Mouse (Mus musculus) embryonic facial prominence, embryonic 15.5 days (tissue): ENCODE measurements around the gene Mex3d. TPM values are rescaled to one million over a fixed set of nuclear protein-coding genes. Genes with fewer than 3 reads are reported as not detected.

Experiments
- ATAC-seq: fragments of 200-750 bp; cut with Nextera tagmentation; 2 replicates; pipeline ENCODE4 v1.8.0; 2017; ENCODE audit warnings: low read depth, moderate TSS enrichment; ENCODE audit not compliant: insufficient number of reproducible peaks, low FRiP score, low TSS enrichment
- H3K27ac ChIP-seq: fragments of 300-500 bp; sonication (generic); replicated peaks from 2 replicates; pipeline ENCODE4 v1.5.1; 2015; ENCODE audit warnings: mild to moderate bottlenecking, inconsistent platforms
- H3K27me3 ChIP-seq: fragments of 300-500 bp; sonication (generic); 2 replicates; pipeline ENCODE4 v1.6.1; 2015; ENCODE audit warnings: inconsistent platforms
- H3K36me3 ChIP-seq: fragments of 300-500 bp; sonication (generic); 2 replicates; pipeline ENCODE4 v1.6.1; 2015; ENCODE audit warnings: mild to moderate bottlenecking, inconsistent platforms
- H3K4me1 ChIP-seq: fragments of 300-500 bp; sonication (generic); 2 replicates; pipeline ENCODE4 v1.6.1; 2015; ENCODE audit warnings: inconsistent platforms
- H3K4me2 ChIP-seq: fragments of 300-500 bp; sonication (generic); replicated peaks from 2 replicates; pipeline ENCODE4 v1.6.1; 2015; ENCODE audit warnings: mild to moderate bottlenecking, inconsistent platforms
- H3K4me3 ChIP-seq: fragments of 300-500 bp; sonication (generic); replicated peaks from 2 replicates; pipeline ENCODE4 v1.5.1; 2015; ENCODE audit warnings: mild to moderate bottlenecking, inconsistent platforms
- H3K9ac ChIP-seq: fragments of 300-500 bp; sonication (generic); 2 replicates; pipeline ENCODE4 v1.6.1; 2015; ENCODE audit warnings: inconsistent platforms
- H3K9me3 ChIP-seq: fragments of 300-500 bp; sonication (generic); replicated peaks from 2 replicates; pipeline ENCODE4 v1.6.1; 2016; ENCODE audit warnings: inconsistent platforms
- WGBS: fragments of 180-500 bp; shearing (Covaris S2); methylation state at CpG from one replicate; pipeline ENCODE4 v1.1.7; 2015; 5-methylcytosine and 5-hydroxymethylcytosine counted together
- polyA plus RNA-seq: library from polyadenylated mRNA; unstranded; fragments of >200 nt; fragmentation: Nextera tagmentation; extraction: Ambion mirVana; gene quantifications from 2 replicates; pipeline ENCODE4 v1.2.1, GENCODE M21; 2015

Mex3d gene
- polyA plus RNA-seq, 1 experiment from 2014 or later: 7.2 TPM

DNA sequence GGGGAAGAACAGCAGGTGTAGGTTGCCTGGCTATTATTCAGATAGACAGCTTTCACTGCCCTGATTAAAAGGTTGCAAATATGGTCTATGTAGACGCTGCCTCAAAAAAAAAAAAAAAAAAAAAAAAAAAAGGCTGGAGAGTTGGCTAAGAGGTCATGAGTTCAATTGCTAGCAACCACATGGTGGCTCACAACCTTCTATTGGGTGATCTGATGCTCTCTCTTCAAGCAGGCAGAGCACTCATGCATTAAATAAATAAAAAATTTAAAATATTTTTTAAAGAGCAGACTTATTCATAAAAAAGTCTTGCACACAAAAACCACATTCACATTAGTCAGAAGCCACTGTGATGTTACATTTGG is 10.7 kb upstream of the Mex3d start:
- H3K4me1 ChIP-seq: peaks cover 30% of the 10 kb centered on the region
- H3K4me3 ChIP-seq: peak overlapping the region; percentile 82
- H3K36me3 ChIP-seq: peaks cover 62% of the 10 kb centered on the region
- 0% methylated on average over 1 of the region's 1 CpGs for WGBS
- H3K9me3 ChIP-seq: no peaks in the 10 kb centered on the region
- H3K4me2 ChIP-seq: peak overlapping the region; percentile 83
- H3K27me3 ChIP-seq: no peaks in the 10 kb centered on the region
- peak overlapping the region; percentile 99 for H3K27ac ChIP-seq
- ATAC-seq: no peak
- peak overlapping the region; percentile 70 for H3K9ac ChIP-seq

DNA sequence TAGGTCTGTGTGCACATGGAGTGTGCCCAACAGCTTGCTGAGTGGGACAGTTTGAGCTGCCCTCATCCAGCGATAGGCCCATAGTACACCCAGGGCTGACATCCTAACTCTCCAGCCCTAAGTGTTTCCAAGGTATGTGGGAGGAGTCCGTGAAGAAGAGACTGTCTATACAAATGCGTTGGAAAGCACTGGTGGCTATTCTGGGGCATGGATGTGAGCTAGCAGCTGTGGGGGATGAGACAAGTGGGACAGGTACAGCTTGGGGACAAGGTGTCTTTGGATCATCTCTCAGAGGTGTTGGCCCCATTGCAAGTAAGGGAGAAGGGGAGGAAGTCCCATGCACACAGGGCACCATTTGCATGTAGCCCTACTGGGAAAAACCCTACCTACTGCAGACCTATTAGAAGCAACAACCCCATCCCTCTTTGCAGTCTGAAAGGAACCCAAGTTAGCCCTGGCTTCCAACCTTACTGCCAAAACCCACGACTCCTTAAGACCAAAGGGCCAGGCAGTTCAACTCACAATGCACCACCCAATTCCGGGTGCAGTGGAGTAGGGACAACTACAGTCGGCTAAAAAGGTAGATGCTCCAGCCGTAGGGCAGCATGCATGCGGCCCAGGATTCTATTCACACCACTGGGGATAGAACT is 10.2 kb upstream of the Mex3d start:
- WGBS: 49% methylated on average over 8 of the region's 8 CpGs
- ATAC-seq: no peak

DNA sequence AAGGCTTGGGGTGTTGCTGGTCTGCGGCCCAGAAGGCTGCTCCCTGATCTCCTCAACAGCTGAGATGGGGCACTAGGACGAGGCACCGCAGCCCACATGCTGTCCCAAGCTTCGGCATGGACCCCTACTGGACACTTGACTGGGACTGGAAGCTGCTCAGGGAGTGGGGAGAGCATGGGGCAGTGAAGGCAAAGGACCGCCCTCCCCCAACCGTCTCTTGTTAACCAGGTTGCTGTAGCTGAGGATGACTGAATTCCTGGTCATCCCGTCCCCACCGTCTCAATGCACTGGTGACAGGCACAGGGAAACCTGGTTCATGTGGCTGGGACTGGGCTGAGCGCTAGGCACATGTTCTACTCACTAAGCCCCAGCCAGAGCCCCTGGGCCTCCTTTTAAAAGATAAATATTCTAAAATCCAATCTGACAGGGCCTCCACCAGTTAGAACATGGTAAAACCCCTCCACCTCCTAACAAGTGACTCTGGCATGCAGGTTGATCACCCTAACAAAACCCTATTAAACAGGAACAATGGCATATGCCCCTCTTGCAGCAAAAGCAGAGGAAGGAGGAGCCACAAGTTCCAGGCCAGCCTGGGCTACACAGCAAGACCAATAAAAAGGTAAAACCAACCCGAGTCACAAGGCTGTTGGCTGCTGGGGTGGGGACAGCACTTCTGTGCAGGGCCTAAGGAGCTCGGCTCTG is 9.5 kb upstream of the Mex3d start:
- peaks cover 30% of the 10 kb centered on the region for H3K4me1 ChIP-seq
- peaks cover 63% of the 10 kb centered on the region for H3K36me3 ChIP-seq
- no peak for ATAC-seq
- H3K4me2 ChIP-seq: peak overlapping the region; percentile 83
- H3K9ac ChIP-seq: peak overlapping the region; percentile 70; the same call in 1 of the 2 replicates
- peak overlapping the region; percentile 82 for H3K4me3 ChIP-seq
- H3K9me3 ChIP-seq: no peaks in the 10 kb centered on the region
- H3K27ac ChIP-seq: no peak overlapping the region
- H3K27me3 ChIP-seq: no peaks in the 10 kb centered on the region
- 85% methylated on average over 11 of the region's 11 CpGs for WGBS

More for the DNA sequence above, 10.2 kb upstream of the Mex3d start:
- H3K9ac ChIP-seq: peak overlapping the region; percentile 70; the same call in 1 of the 2 replicates
- peaks cover 62% of the 10 kb centered on the region for H3K36me3 ChIP-seq
- no peaks in the 10 kb centered on the region for H3K9me3 ChIP-seq
- H3K4me2 ChIP-seq: peak overlapping the region; percentile 83
- H3K4me1 ChIP-seq: peaks cover 30% of the 10 kb centered on the region
- H3K27me3 ChIP-seq: no peaks in the 10 kb centered on the region
- peak overlapping the region; percentile 82 for H3K4me3 ChIP-seq
- H3K27ac ChIP-seq: 0 out of 2 replicates have a peak overlapping the region, but pooled peaks have one; percentile 23

DNA sequence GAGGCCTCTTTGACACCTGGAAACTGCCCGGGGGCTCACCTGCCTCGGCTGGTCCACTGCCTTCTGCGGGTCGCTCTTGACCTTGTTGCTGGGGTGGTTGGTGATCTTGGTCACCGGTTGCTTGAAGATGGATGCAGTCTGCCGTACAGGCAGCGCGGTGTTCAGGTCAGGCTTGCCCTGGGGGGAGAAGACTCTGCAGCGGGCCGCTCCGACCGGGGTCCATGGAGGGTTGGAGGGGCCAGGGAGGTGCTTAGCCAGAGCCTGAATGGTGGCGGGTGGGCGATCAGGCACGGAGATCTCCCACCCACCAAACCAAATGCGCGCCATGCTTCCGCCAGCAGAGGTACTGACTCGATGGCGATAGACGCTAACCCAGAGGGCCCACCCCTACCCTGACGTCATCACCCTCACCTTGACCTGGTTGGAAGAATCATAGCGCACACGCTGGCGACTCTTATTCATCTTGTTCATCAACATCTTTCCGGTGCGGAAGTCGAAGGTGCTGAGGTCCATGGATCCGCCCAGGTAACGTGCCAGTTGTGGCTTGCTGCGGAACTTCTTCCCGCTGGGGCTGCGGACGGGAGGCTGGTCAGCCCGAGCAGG is 7.7 kb upstream of the Mex3d start:
- no peak overlapping the region for H3K4me2 ChIP-seq
- H3K27me3 ChIP-seq: no peaks in the 10 kb centered on the region
- no peak overlapping the region for H3K27ac ChIP-seq
- no peak overlapping the region for H3K4me3 ChIP-seq
- no peak for ATAC-seq
- WGBS: 92% methylated on average over 35 of the region's 35 CpGs
- no peaks in the 10 kb centered on the region for H3K9me3 ChIP-seq
- H3K4me1 ChIP-seq: peaks cover 22% of the 10 kb centered on the region
- peaks cover 72% of the 10 kb centered on the region for H3K36me3 ChIP-seq
- no peak overlapping the region for H3K9ac ChIP-seq

DNA sequence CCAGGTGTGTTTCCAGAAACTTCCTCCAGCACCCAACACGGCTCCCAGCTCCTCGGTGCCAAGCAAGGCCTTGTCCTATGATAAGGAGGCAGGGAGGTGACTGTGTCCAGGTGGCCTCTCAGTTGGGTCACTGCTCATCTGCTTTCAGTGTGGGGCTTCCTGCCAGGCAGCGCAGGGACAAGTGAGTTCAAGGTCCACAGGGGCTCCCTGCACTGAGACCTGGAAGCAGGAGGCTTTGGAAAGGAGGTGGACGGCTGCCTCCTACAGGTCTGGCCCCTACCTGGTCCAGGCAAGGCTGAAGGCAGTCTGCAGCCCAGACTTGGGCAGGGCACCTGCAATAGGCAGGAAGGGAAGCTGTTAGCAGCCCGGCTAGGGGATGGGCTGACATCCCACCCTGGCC is 5.2 kb upstream of the Mex3d start:
- H3K4me3 ChIP-seq: no peak overlapping the region
- no peak overlapping the region for H3K4me2 ChIP-seq
- WGBS: 89% methylated on average over 5 of the region's 5 CpGs
- no peak overlapping the region for H3K27ac ChIP-seq
- no peaks in the 10 kb centered on the region for H3K27me3 ChIP-seq
- peaks cover 76% of the 10 kb centered on the region for H3K36me3 ChIP-seq
- ATAC-seq: no peak
- H3K9ac ChIP-seq: no peak overlapping the region
- H3K9me3 ChIP-seq: no peaks in the 10 kb centered on the region
- peaks cover 28% of the 10 kb centered on the region for H3K4me1 ChIP-seq

DNA sequence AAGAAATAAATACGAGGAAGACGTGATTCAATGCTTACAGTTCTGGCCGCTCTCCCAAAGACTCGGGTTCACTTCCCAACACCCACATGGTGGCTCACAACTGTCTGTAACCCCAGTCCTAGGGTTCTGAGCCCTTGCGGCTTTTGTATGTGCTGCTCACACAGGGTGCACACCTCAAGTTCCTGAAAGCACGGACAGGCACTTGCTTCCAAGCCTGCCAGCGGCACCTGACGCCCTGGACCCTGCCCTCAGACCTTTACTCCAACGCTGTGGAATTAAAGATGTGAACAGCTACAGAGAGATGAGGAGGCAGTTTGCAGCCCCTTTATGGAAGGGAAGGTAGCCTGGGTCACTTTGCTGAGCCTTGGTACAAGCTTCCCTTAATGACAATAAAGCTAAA is 3.2 kb upstream of the Mex3d start:
- Histone ChIP-seq H3K9ac (no peak overlapping the region), H3K36me3 (peaks cover 60% of the 10 kb centered on the region)
- 82% methylated on average over 9 of the region's 9 CpGs for whole genome bisulfite sequencing

DNA sequence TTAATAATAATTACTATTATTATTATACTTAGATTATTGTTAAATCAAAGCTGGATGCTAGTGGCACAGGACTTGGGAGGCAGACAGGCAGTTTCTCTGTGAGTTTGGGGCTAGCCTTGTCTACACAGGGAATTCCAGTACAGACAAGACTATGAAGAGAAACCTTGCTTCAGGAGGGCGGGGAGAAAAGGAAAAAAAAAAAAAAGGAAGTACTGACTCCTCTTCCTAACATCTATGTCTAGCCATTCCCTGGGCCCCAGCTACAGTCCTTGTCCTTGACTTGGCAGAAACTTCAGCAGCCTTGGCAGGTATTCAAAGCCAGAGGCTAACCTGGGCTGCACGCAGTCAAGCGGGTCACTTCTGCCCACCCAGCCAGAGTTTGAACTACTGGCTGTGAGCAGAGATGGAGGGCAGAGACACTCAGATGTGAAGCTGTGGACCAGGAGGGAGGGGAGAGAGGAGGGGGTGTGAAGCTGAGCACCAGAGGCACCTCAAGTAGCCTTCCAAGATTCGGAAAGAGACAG is 1.8 kb upstream of the Mex3d start:
- peaks cover 45% of the 10 kb centered on the region for H3K36me3 ChIP-seq
- H3K4me3 ChIP-seq: no peak overlapping the region

More for the DNA sequence above, 3.2 kb upstream of the Mex3d start:
- Histone ChIP-seq H3K27me3 (no peaks in the 10 kb centered on the region), H3K9me3 (no peaks in the 10 kb centered on the region), H3K4me2 (no peak overlapping the region), H3K27ac (no peak overlapping the region), H3K4me3 (no peak overlapping the region), H3K4me1 (peaks cover 18% of the 10 kb centered on the region)
- no peak for ATAC-seq

DNA sequence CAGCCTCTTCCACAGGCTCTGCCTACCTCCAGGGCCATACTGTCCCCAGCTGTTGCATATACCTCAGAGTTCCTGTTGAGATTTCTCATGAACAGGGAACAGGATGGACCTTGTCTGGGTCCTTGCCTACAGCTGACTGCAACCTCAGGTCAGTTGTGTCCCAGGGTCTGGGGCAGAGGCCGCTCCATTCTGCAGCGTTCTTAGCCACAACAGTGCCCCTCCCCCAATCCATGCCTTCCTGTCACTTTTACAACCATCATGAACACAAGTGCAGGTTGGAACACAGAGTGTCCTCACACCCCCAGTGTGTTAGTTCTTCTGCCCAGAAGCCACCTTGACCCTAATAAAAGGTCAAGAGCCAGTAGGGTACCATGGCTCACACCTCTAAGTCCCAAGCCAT is 1.3 kb upstream of the Mex3d start:
- Histone ChIP-seq H3K27me3 (no peaks in the 10 kb centered on the region), H3K27ac (no peak overlapping the region; the same call in 1 of the 2 replicates), H3K9me3 (no peaks in the 10 kb centered on the region), H3K4me1 (peaks cover 38% of the 10 kb centered on the region), H3K9ac (no peak overlapping the region), H3K4me2 (no peak overlapping the region), H3K36me3 (peaks cover 40% of the 10 kb centered on the region), H3K4me3 (peak overlapping the region; percentile 67; the same call in 1 of the 2 replicates)
- ATAC-seq: no peak
- WGBS: 17% methylated on average over 2 of the region's 2 CpGs

More for the DNA sequence above, 1.8 kb upstream of the Mex3d start:
- no peak overlapping the region for H3K9ac ChIP-seq
- H3K4me1 ChIP-seq: peaks cover 33% of the 10 kb centered on the region
- no peak for ATAC-seq
- no peaks in the 10 kb centered on the region for H3K9me3 ChIP-seq
- H3K4me2 ChIP-seq: no peak overlapping the region
- H3K27ac ChIP-seq: no peak overlapping the region
- WGBS: 78% methylated on average over 4 of the region's 4 CpGs
- no peaks in the 10 kb centered on the region for H3K27me3 ChIP-seq

DNA sequence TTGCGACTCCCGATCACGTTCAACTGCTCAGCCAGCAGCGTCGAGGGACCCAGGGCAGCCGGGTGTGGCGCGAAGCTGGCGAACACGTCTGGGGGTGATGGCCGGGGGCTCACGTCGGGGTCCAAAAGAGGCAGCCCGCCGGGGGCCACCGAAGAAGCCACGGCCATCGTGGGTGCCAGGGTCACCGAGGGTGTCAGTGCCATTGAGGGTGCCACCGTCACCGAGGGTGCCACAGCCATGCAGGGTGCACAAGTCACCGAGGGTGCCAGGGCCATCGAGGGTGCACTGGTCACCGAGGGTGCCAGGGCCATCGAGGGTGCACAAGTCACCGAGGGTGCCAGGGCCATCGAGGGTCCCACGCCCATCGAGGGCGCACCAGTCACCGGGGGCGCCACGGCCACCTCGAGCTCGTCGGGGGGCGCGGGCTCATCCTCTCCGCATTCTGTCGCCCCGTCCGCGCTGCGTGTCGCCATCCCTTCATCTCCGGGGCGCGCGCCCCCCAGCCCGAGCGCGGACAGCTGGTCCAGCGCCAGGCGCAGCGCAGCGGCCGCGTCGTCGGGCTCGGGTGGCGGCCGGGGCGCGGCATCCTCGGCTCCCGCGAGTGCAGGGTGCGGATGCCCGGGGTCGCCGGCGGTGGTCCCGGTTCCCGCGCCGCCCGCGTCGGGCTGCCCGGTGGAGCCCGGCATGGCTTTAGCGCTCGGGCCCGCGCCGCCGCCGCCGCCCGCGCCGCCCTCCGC is 556 bp downstream of the Mex3d start:
- ATAC-seq: no peak
- peaks cover 35% of the 10 kb centered on the region for H3K36me3 ChIP-seq
- H3K27me3 ChIP-seq: no peaks in the 10 kb centered on the region
- peaks cover 44% of the 10 kb centered on the region for H3K4me1 ChIP-seq
- H3K27ac ChIP-seq: peak overlapping the region; percentile 83
- H3K9ac ChIP-seq: peak overlapping the region; percentile 74
- WGBS: under 1% methylated on average over 71 of the region's 94 CpGs
- H3K9me3 ChIP-seq: no peaks in the 10 kb centered on the region
- H3K4me2 ChIP-seq: peak overlapping the region; percentile 85
- H3K4me3 ChIP-seq: peak overlapping the region; percentile 67

DNA sequence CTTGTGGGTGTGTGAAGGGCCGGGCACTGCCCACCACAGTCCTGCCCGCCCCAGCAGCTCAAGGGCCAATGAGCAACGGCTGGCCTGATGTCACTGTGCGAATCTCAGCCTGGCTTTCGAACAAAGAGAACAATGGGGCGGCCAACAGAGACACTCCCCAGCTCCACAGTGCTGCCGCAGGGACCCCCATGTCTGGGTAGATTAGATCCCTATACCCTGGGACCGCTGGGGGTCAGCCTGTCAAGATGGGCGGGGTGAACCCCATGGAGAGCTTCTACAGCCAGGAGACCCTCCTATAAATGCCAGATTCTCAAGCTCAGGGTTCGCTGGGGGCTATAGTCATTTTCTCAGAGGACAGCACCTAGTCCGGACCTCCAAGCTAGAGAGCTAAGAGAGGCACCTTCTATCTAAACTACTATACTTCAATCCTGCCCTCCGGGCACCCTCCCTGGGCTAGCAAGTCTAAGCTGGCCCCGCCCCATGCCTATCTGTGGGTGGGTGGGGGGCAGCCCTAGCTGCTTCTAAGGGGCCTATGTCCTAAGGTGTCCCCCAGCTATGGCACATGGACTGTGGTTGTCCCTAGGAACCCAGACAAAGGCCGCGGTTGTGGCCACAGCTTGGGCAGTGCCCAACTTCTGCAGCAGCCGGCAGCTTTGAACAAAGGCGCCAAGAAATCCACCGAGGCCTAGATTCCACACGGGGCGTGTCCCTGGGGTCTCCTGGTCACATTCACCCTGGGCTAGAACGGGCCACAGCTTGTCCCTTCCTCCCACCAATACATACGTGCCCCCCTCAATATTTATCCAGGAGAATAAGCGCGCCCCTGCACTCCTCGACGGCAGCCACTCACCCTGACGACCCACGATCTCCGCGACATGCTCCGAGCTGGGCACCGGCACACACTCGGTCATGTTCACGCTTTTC is 1.4 kb downstream of the Mex3d start:
- ATAC-seq: peak; percentile 44; the same call in 1 of the 2 replicates
- H3K9ac ChIP-seq: peak overlapping the region; percentile 74
- peak overlapping the region; percentile 83 for H3K27ac ChIP-seq
- H3K27me3 ChIP-seq: no peaks in the 10 kb centered on the region
- H3K9me3 ChIP-seq: no peaks in the 10 kb centered on the region
- H3K36me3 ChIP-seq: peaks cover 35% of the 10 kb centered on the region
- under 1% methylated on average over 34 of the region's 34 CpGs for WGBS
- H3K4me1 ChIP-seq: peaks cover 44% of the 10 kb centered on the region
- H3K4me3 ChIP-seq: peak overlapping the region; percentile 67
- peak overlapping the region; percentile 85 for H3K4me2 ChIP-seq
